Mouse (Mus musculus) lung, adult 2 months (tissue): ENCODE measurements around the gene Tesmin.

Experiments used
- CTCF ChIP-seq: fragments of 200-500 bp; IDR thresholded peaks from 2 replicates; pipeline ENCODE4 v1.5.1; 2011; ENCODE audit warnings: mild to moderate bottlenecking, low read length, control low read depth; ENCODE audit not compliant: insufficient read depth
- POLR2A ChIP-seq: fragments of 200-500 bp; IDR thresholded peaks from 2 replicates; pipeline ENCODE4 v1.6.1; 2011; ENCODE audit warnings: low read depth, mild to moderate bottlenecking, control low read depth, low read length, borderline replicate concordance; ENCODE audit errors: extremely low read depth

DNA sequence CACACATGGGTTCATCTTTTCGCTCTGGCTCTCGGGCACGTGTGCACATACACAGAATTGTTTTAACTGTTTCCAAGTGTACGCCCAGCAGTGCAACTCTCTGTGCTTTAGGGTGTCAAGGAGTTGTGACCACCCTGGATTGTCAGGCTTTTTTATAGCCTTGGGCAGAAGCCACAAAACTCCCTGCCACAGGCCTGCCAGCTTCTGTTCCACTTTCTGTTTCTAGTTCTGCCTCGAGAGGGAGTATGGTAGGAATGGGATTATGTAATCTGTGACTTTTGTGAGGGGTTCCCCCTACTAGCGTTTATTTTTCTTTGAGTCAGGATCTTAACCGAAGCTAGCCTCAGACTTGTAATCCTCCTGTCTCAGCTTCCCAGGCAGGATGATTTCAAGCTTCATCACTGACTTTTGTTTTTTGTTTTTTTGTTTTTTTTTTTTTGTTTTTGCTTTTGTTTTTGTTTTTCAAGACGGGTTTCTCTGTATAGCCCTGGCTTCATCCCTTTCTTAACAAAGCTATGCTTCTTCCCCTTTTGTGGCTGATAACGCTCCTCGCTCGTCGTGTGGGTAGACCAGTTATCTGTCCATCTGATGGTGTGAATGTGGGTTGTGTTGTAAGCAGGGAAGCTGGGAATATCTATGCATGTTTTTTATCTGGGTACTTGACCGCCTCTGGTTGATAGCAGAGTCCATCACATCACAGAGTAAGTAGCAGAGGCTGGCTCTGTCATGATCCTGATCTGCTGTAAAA, 28.6 kb upstream of the Tesmin start:
- TF ChIP-seq CTCF: no peak
- no peak for TF ChIP-seq POLR2A
